Mouse (Mus musculus) urinary bladder, postnatal 36 days (tissue): ENCODE results near the gene Stard3nl.
"Not testable (repeated sequence)": the region's sequence is repeated elsewhere in the genome, so short reads cannot be mapped to it uniquely, and the experiment has no call there.

Experiments used
- DNase-seq, 2 experiments: peaks; one replicate each; pipeline ENCODE4 v3.0.0; 2022; ENCODE audit warnings: low spot score in 2 of 2, mixed read lengths in 1 of 2

The Stard3nl gene

DNA sequence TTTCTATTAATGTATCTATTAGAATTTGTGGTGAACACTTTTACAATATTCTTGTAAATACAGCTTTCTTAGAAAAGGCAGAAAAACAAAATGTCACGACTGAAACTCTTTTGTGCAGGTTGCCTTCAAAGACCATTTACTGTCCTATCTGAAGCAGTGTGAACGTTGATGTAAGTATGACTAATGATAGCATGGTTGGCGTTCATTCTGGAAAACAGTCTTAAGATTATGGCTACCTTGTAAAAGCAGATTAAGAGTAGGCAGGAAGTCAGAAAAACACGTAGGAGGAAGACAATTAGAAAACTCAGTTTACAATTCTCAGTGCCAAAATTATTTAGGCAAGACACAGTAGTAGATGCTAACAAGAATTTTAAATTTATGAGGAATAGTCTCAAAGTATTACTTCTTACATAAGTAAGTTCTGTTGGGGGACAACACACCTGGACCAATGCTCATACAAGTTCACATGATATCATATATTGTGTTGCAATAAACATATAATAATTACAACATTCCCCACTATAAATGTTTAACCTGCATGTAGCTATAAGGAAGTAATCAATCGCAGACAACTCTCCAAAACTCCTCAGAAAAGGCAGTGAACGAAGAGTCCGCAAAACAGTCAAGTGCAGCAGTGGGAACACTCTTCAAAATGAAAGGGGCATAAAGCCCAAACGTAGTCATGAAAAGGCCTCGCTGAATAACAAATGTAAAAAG lies 14.3 kb downstream of the Stard3nl start:
- DNase-seq, result no peak

GRCm38 (mm10) chr13:19379313-19379712 lies 16.3 kb downstream of the Stard3nl start:
- no peak for DNase-seq

DNA sequence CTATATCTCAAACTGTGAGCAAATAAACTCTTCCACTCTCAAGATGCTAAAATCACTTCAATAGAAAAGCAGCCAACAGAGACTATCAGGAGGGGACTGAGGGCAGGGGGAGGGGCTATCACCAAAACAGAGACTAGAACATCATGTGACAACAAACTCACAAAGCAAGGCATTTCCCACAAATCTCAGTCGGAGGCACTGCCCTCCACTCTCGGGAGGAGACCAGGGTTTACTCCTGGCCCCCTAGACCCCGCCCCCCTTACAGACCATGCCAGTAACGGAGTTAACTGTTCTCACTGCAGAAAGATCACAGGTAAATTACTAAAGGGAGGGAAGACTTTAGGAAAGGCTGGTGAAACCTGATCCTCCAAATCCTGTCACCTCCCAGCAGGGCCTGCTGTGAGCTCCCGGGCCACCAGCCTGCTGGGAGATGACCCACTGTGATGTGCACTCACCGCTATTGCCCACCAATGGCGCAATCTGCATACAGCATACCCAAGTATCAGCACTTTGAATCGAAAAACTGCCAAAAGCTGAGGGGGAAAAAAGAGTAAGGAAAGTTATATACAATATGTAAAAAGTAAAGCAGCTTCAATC lies 23.4 kb downstream of the Stard3nl start:
- no peak for DNase-seq

DNA sequence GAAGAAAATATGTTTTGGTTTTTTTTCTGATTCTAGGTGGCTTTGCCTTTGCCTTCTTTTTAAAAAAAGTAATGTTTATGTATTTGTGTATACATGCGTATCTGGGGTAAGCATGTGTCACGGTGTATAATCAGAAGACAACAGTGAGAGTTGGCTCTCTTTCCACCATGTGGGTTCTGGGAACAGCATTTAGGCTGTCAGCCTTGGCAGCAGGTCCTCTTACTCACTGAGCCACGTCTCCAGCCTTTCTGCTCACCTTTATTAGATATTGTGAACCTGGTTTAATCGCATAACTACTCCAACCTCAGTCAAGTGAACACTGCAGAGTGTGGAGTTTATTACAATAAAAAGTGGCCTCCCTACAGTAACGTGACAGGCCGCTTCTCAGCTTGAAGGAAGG lies 26.8 kb downstream of the Stard3nl start:
- DNase-seq, result no peak

- no peak for DNase-seq
Observed at GRCm38 (mm10) chr13:19367536-19367935, 28.1 kb downstream of the Stard3nl start.

GRCm38 (mm10) chr13:19366866-19367265 lies 28.7 kb downstream of the Stard3nl start:
- no peak for DNase-seq

- DNase-seq, result peak; percentile 28 to 39
Observed at GRCm38 (mm10) chr13:19365596-19365995, 30.0 kb downstream of the Stard3nl start.

DNA sequence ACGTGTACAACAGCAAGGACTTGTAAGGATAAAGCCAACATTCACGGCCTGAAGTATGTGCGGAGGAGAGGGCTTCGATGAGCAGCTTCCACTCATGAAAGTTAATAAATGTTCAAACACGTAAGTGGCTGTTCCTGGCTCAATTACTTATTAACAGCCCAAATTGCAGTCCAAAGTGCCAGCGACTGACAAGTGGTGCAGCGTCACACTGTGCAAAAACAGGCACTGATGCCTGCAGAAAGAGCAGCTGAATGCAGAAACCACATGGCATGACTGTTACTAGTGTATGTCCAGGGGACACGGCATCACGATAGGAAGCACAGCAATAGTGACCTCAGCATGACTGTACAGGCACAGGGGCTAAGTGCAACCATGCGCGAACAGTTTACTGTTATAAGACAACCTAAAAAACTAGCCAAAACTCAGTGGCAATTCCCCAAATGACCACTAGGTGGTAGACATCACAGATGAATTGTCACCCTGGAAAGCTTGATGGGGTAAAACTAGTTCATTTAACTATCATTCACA lies 31.3 kb downstream of the Stard3nl start:
- peak in 1 of 2 experiments; percentile 15 for DNase-seq

DNA sequence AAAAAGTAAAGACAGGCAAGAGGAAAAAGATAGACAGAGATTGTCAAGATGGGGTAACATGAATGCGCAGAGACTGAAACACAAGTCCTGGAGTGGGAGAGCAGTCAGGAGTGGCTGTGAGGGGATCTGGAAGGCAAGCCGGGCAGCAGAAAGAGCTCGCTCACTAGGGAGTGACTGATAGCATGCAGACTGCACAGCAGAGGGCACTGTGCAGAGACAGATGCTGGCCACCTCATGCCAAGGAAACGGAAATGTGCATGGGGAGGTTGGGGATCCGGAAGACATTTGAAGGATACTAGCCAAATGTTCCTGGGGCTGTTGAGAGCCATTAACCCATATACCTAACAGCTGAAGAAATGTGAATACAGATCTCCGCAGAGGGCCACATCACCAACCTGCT lies 33.2 kb downstream of the Stard3nl start:
- no peak for DNase-seq

GRCm38 (mm10) chr13:19358027-19358426 lies 37.6 kb downstream of the Stard3nl start:
- DNase-seq, result no peak

GRCm38 (mm10) chr13:19357301-19357700 lies 38.3 kb downstream of the Stard3nl start:
- no peak for DNase-seq

GRCm38 (mm10) chr13:19356720-19357119 lies 38.9 kb downstream of the Stard3nl start:
- DNase-seq, result no peak

GRCm38 (mm10) chr13:19356120-19356519 lies 39.5 kb downstream of the Stard3nl start:
- DNase-seq, result no peak

GRCm38 (mm10) chr13:19352795-19353194 lies 42.8 kb downstream of the Stard3nl start:
- no peak for DNase-seq

DNA sequence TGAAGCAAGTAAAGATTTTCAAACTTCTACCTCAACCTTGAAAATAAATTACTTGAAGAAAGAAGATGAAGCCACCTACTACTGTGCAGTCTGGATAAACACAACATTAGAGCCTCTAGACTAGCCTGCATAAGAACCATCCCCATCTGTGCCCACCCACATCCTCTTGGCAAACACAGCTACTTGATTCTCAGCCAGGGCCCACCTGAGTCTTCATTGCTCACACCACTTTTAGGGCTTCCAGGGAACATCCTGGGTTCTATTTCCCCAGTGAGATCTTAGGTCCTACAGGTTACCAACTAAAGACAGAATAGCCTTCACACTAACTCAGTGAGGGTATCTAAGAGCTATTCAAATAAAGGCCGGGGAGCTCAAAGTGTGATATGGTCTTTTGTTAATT lies 55.2 kb downstream of the Stard3nl start:
- DNase-seq, result not testable (repeated sequence)

GRCm38 (mm10) chr13:19336310-19336709 lies 59.3 kb downstream of the Stard3nl start:
- not testable (repeated sequence) for DNase-seq
